Mouse (Mus musculus) heart, embryonic 12.5 days (tissue): ENCODE results near the gene Pspn. TPM values are rescaled to one million over a fixed set of nuclear protein-coding genes. Genes with fewer than 3 reads are reported as not detected.

Source experiments
- ATAC-seq: fragments of 200-750 bp; cut with Nextera tagmentation; 2 replicates; pipeline ENCODE4 v1.8.0; 2017; ENCODE audit warnings: moderate TSS enrichment, moderate library complexity; ENCODE audit not compliant: insufficient number of reproducible peaks, low FRiP score
- H3K27ac ChIP-seq: fragments of 300-500 bp; sonication (generic); 2 replicates; pipeline ENCODE4 v1.5.1; 2016; ENCODE audit warnings: mild to moderate bottlenecking, moderate library complexity; ENCODE audit not compliant: poor library complexity, severe bottlenecking
- H3K27me3 ChIP-seq: fragments of 300-500 bp; sonication (generic); replicated peaks from 2 replicates; pipeline ENCODE4 v1.6.1; 2016; ENCODE audit warnings: mild to moderate bottlenecking, moderate library complexity
- H3K36me3 ChIP-seq: fragments of 300-500 bp; sonication (generic); 2 replicates; pipeline ENCODE4 v1.6.1; 2016; ENCODE audit warnings: mild to moderate bottlenecking, moderate library complexity
- H3K4me1 ChIP-seq: fragments of 300-500 bp; sonication (generic); replicated peaks from 2 replicates; pipeline ENCODE4 v1.6.1; 2016; ENCODE audit warnings: mild to moderate bottlenecking
- H3K4me2 ChIP-seq: fragments of 300-500 bp; sonication (generic); 2 replicates; pipeline ENCODE4 v1.6.1; 2016; ENCODE audit warnings: mild to moderate bottlenecking, moderate library complexity
- H3K4me3 ChIP-seq: fragments of 300-500 bp; sonication (generic); 2 replicates; pipeline ENCODE4 v1.5.1; 2016; ENCODE audit warnings: mild to moderate bottlenecking
- H3K9ac ChIP-seq: fragments of 300-500 bp; sonication (generic); 2 replicates; pipeline ENCODE4 v1.6.1; 2016; ENCODE audit warnings: mild to moderate bottlenecking, moderate library complexity
- H3K9me3 ChIP-seq: fragments of 300-500 bp; sonication (generic); replicated peaks from 2 replicates; pipeline ENCODE4 v1.6.1; 2016; ENCODE audit warnings: mild to moderate bottlenecking, moderate library complexity
- WGBS: fragments of 180-500 bp; shearing (Covaris S2); methylation state at CpG from one replicate; pipeline ENCODE4 v1.1.7; 2016; 5-methylcytosine and 5-hydroxymethylcytosine counted together
- polyA plus RNA-seq: library from polyadenylated mRNA; unstranded; fragments of >200 nt; fragmentation: Nextera tagmentation; extraction: Ambion mirVana; gene quantifications from 2 replicates; pipeline ENCODE4 v1.2.1, GENCODE M21; 2016

Pspn gene
- polyA plus RNA-seq, 1 experiment from 2014 or later = 0.55 TPM

GRCm38 (mm10) chr17:56979524-56979923 lies 20.3 kb downstream of the Pspn start:
- Histone ChIP-seq H3K36me3 (no peaks in the 10 kb centered on the region), H3K4me3 (no peak overlapping the region), H3K9ac (no peak overlapping the region), H3K9me3 (no peaks in the 10 kb centered on the region), H3K27me3 (no peaks in the 10 kb centered on the region), H3K4me1 (no peaks in the 10 kb centered on the region), H3K4me2 (no peak overlapping the region), H3K27ac (no peak overlapping the region)
- ATAC-seq = no peak
- 32% methylated on average over 7 of the region's 8 CpGs for WGBS

GRCm38 (mm10) chr17:56976531-56977390 lies 23.1 kb downstream of the Pspn start:
- ATAC-seq = no peak
- Histone ChIP-seq H3K27me3 (no peaks in the 10 kb centered on the region), H3K4me1 (no peaks in the 10 kb centered on the region), H3K36me3 (no peaks in the 10 kb centered on the region), H3K9me3 (no peaks in the 10 kb centered on the region), H3K4me2 (no peak overlapping the region), H3K4me3 (no peak overlapping the region), H3K27ac (no peak overlapping the region), H3K9ac (no peak overlapping the region)
- 63% methylated on average over 8 of the region's 8 CpGs for WGBS

GRCm38 (mm10) chr17:56975391-56975790 lies 24.4 kb downstream of the Pspn start:
- no peak overlapping the region for H3K27ac ChIP-seq
- no peak overlapping the region for H3K9ac ChIP-seq
- ATAC-seq = no peak
- H3K4me2 ChIP-seq = no peak overlapping the region
- no peaks in the 10 kb centered on the region for H3K9me3 ChIP-seq
- H3K4me3 ChIP-seq = no peak overlapping the region
- no peaks in the 10 kb centered on the region for H3K36me3 ChIP-seq
- H3K27me3 ChIP-seq = peaks cover 7% of the 10 kb centered on the region; the same call in 1 of the 2 replicates
- no peaks in the 10 kb centered on the region for H3K4me1 ChIP-seq
- WGBS = 66% methylated on average over 3 of the region's 3 CpGs

DNA sequence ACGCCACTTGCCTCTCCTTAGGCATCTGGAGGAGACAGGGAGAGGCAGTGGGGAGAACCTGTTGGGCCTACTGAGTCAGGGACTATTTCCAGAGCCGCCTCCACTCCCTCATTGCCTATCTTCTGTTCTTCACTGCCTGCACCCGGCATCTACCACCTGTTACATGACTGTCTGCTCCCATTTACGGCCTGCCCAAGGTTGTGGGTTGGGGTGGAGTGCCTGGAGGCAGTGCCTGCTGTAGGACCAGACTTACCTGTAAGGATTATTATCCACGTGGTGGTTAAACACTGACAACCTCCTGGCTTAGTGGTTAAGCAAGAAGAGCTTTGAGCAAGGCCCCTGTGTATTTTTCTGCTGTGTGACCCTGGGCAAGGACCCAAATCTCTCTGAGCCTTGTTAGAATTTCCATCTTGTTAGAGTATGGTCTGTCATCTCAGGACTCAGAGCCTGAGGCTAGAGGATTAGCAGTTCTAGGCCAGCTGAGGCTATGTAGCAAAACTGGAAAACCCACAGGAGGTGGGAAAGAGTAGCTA lies 25.0 kb downstream of the Pspn start:
- H3K4me1 ChIP-seq = no peaks in the 10 kb centered on the region
- no peak for ATAC-seq
- H3K27me3 ChIP-seq = peaks cover 7% of the 10 kb centered on the region; the same call in 1 of the 2 replicates
- H3K36me3 ChIP-seq = no peaks in the 10 kb centered on the region
- no peak overlapping the region for H3K4me2 ChIP-seq
- WGBS = 77% methylated on average over 5 of the region's 5 CpGs
- H3K9me3 ChIP-seq = no peaks in the 10 kb centered on the region
- no peak overlapping the region for H3K4me3 ChIP-seq
- no peak overlapping the region for H3K9ac ChIP-seq
- no peak overlapping the region for H3K27ac ChIP-seq

- Histone ChIP-seq H3K4me1 (no peaks in the 10 kb centered on the region), H3K36me3 (no peaks in the 10 kb centered on the region), H3K4me3 (no peak overlapping the region), H3K9me3 (no peaks in the 10 kb centered on the region), H3K9ac (no peak overlapping the region), H3K4me2 (no peak overlapping the region), H3K27ac (no peak overlapping the region), H3K27me3 (peaks cover 7% of the 10 kb centered on the region; the same call in 1 of the 2 replicates)
- ATAC-seq = no peak
- 63% methylated on average over 14 of the region's 14 CpGs for WGBS
These were observed 25.7 kb downstream of the Pspn start for GRCm38 (mm10) chr17:56973956-56974707.

DNA sequence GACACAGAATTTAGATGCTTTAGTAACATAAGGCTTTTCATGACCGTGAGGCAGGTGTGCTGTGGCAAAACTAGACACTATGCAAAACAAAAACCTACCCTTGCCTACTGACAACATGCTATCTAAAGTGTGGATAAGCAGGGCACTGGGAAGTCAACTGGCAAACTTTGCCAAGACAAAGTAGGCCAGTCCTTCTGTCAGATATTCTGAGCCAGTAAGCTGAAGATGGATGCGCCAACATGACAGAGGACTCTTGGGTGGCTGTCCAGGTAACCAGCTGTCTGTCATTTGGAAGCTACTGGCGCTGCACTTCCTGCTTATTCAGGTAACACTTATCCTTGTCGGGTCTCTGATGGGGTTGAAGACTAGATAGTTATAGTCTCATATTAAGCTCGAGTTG lies 29.7 kb downstream of the Pspn start:
- no peak for ATAC-seq
- Histone ChIP-seq H3K4me1 (no peaks in the 10 kb centered on the region), H3K27ac (no peak overlapping the region), H3K4me2 (no peak overlapping the region), H3K27me3 (peaks cover 7% of the 10 kb centered on the region; the same call in 1 of the 2 replicates), H3K36me3 (no peaks in the 10 kb centered on the region), H3K4me3 (no peak overlapping the region), H3K9ac (no peak overlapping the region), H3K9me3 (no peaks in the 10 kb centered on the region)
- WGBS = 52% methylated on average over 5 of the region's 5 CpGs

GRCm38 (mm10) chr17:56969321-56969720 lies 30.5 kb downstream of the Pspn start:
- Histone ChIP-seq H3K27ac (no peak overlapping the region), H3K36me3 (no peaks in the 10 kb centered on the region), H3K4me1 (no peaks in the 10 kb centered on the region), H3K9me3 (no peaks in the 10 kb centered on the region), H3K27me3 (peaks cover 8% of the 10 kb centered on the region; the same call in 1 of the 2 replicates), H3K9ac (no peak overlapping the region), H3K4me2 (no peak overlapping the region), H3K4me3 (no peak overlapping the region)
- WGBS = 60% methylated on average over 3 of the region's 3 CpGs
- no peak for ATAC-seq

DNA sequence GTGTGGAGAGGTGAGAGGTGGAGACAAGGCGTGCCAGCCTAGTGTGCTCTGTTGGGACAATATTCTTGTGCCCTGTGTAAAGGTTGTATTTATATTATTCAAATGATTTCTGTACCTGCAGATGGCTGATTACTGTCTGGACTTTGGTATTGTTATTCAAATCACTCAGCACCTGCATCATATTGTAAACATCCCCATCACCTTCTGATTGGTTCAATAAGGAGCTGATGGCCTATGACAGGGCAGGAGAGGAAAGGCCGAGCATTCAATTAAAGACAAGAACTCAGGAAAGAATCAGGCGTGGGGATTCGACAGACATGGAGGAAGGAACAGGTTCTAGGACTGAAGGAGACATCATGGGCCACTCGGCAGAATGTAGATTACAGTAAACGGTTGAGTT lies 36.2 kb downstream of the Pspn start:
- ATAC-seq = no peak
- 74% methylated on average over 6 of the region's 6 CpGs for WGBS

GRCm38 (mm10) chr17:56962642-56963405 lies 37.0 kb downstream of the Pspn start:
- Histone ChIP-seq H3K27me3 (peaks cover 4% of the 10 kb centered on the region; the same call in 1 of the 2 replicates), H3K4me1 (no peaks in the 10 kb centered on the region), H3K9me3 (0 out of 2 replicates have a peak, but pooled peaks cover 3% of the 10 kb centered on the region), H3K36me3 (no peaks in the 10 kb centered on the region), H3K27ac (no peak overlapping the region), H3K4me2 (no peak overlapping the region), H3K9ac (no peak overlapping the region), H3K4me3 (no peak overlapping the region)
- no peak for ATAC-seq
- 61% methylated on average over 5 of the region's 5 CpGs for WGBS

More for the DNA sequence above, 36.2 kb downstream of the Pspn start:
- Histone ChIP-seq H3K27ac (no peak overlapping the region), H3K9me3 (0 out of 2 replicates have a peak, but pooled peaks cover 3% of the 10 kb centered on the region), H3K36me3 (no peaks in the 10 kb centered on the region), H3K27me3 (peaks cover 4% of the 10 kb centered on the region; the same call in 1 of the 2 replicates), H3K9ac (no peak overlapping the region), H3K4me3 (no peak overlapping the region), H3K4me1 (no peaks in the 10 kb centered on the region), H3K4me2 (no peak overlapping the region)

DNA sequence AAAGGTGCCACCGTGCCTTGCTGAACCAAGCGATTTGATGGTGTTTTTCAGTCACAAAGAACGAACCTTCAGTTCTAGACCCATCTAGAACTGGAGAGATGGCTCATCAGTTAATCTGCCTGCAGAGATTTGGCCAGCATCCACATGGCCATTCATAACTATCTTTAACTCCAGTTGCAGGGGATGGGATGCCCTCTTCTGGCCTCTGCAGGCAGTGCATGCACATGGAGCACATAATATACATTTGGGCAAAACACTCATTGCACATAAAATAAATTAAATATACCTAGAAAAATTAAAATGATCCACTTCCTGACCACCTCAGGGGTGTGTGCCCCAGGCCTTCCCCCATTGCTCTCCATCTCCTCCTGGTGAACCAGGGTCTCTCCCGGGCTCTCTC lies 37.9 kb downstream of the Pspn start:
- Histone ChIP-seq H3K4me3 (no peak overlapping the region), H3K4me2 (no peak overlapping the region), H3K27ac (no peak overlapping the region), H3K9me3 (0 out of 2 replicates have a peak, but pooled peaks cover 3% of the 10 kb centered on the region), H3K36me3 (no peaks in the 10 kb centered on the region), H3K4me1 (no peaks in the 10 kb centered on the region), H3K9ac (no peak overlapping the region), H3K27me3 (peaks cover 4% of the 10 kb centered on the region; the same call in 1 of the 2 replicates)
- no peak for ATAC-seq
- WGBS = 85% methylated on average over 4 of the region's 4 CpGs
